Comparison of ENCODE assay signal across 1 mouse cellular context in genomic region chr10:79897316-79898245, GRCm38 (mm10).
TF ChIP-seq lines count a peak whose summit lies in the region.

No protein-coding gene starts in this region.

TF ChIP-seq in CH12.LX, 34 proteins besides CTCF, POLR2A, EP300 and RAD21:
- TF ChIP-seq ZKSCAN1 (IDR thresholded peaks at IDR 0.05; ENCODE audit: borderline replicate concordance, low read depth, low read length) (no peak), ZMIZ1 (IDR thresholded peaks at IDR 0.05; ENCODE audit: low read depth, low read length) (no peak), USF1 (IDR thresholded peaks at IDR 0.05; ENCODE audit: low read depth, low read length) (no peak), ZNF384 (IDR thresholded peaks at IDR 0.05; ENCODE audit: low read depth, low read length) (no peak), ETS1 (conservative IDR thresholded peaks at IDR 0.05; ENCODE audit: low read depth, low read length) (no peak)
